Comparison of ENCODE assay signal across 7 mouse cellular contexts in genomic region chr1:54982636-54983035, GRCm38 (mm10).
"Had no signal": no experiment of that assay in that cellular context is flagged by ENCODE, and none has a peak within 500 bp of the region (broad histone marks: within the 10 kb centered on the region; RNA-seq: fewer than 3 reads in every experiment).

No protein-coding gene starts in this region.

- H3K9me3 ChIP-seq: limb, embryonic 13.5 days; neural tube, embryonic 12.5 days had no signal

- DNase-seq: layer of hippocampus, postnatal 36 days; thymus, adult 18-20 months; thymus, postnatal 25 days had no signal

- H3K9ac ChIP-seq: limb, embryonic 13.5 days; liver, embryonic 14.5 days; neural tube, embryonic 12.5 days had no signal

- H3K4me2 ChIP-seq: limb, embryonic 13.5 days; neural tube, embryonic 12.5 days had no signal

- H3K27me3 ChIP-seq: limb, embryonic 13.5 days; neural tube, embryonic 12.5 days had no signal

- H3K27ac ChIP-seq: kidney, postnatal 0 days; limb, embryonic 13.5 days; liver, embryonic 14.5 days; neural tube, embryonic 12.5 days had no signal

- H3K4me1 ChIP-seq: limb, embryonic 13.5 days; neural tube, embryonic 12.5 days had no signal

- H3K4me3 ChIP-seq: limb, embryonic 13.5 days; neural tube, embryonic 12.5 days had no signal
